Mouse (Mus musculus) thymus, postnatal 25 days (tissue): ENCODE results near the gene Tmem59.

Experiments
- DNase-seq: peaks from one replicate; pipeline ENCODE4 v3.0.0; 2022

Gene Tmem59

DNA sequence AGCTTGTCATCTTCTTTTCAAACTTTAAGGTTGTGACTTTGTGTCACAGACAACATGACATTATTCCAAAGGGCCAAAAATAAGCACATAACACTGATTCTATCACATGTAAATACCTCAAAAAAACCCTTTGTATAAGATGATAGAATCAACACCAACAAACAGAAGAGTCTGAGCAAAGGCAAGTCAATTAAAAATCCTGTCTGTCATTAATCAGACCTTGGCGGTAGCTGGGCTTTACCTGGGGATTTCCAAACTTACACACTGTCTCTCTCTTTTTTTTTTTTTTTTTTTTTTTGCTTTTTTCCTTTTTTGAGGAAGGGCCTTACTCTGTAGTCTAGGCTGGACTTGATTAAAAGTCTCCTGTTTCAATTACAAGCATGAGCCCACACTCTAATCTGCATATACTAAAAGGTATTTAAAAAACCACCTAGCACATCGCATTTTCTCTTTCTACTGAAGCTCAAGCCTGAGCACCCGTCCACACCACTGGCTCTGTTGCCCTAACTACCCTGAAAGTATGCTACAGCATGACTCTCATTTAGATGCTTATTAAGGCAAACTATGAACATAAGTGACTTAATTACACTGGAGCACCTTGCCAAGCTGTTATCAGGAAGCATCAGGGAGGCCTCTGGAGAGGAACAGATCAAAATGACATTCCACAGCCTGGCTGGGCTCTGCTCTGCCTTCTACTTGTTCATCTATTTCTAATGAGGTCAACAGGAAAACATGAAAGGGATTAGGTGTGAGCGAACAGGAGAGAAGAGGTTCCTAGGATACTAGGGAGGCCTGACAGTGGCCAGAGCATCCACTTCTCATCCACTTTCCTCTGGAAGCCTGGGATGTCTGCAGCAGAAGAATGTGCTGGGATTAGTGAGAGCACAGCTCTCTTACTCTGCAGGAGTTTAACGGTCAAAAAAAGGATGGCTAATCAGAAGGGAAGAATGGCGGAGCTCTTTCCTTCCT is 65.5 kb downstream of the Tmem59 start:
- DNase-seq, result no peak

DNA sequence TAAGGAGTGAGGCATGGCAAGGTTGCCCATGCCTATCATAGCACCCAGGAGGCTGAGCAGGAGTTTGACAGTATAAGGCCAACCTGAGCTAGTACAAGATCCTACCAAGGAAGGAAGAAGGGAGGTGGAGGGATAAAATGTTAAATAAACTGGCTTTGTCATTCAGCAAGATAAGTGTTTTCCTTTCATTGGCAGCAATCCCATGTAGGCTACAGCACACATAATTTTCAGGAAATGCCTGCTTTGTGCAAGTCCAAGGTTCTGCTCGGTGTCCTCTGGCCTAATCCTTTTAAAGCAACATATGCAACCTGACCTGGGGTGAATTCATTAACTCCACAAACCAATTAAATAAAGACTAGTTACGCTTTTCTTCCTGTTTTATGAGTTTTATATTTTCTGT is 67.2 kb downstream of the Tmem59 start:
- no peak for DNase-seq

DNA sequence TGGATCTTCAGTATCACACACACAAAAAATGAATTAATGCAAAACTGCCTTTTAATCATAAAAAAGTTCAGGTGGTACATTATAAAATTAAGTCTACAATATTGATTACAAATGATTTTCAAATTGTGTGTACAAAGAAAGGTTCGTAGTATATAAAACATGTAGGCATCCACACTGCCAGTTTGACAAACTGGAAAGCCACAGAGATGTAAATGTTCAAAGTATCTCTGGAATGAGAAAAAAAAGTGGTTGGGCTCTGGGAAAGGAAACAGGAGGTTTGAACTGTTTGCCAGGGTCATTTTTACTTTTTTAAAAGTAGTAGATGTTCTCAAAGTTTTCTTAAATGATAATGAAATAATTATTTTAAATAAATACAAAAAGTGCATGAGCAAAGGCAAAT is 67.8 kb downstream of the Tmem59 start:
- DNase-seq, result no peak

DNA sequence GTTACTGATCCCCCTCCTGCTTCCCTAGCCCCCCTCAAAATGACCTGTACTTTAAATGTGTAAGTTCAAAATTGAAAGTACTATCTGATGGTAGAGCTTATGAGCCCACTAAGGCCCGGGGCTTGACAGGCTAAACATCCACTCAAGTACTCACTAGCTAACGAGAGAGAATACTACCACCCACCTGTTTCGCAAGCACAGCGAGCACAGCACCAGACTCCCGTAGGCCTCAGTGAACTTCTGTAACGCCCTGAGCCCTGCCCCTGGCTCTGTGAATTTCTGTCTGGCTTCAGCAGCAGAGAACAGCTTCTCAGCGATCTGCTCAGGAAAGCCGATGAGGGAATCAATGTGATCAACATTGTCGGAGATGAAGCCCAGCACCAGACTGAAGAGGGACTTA is 68.9 kb downstream of the Tmem59 start:
- DNase-seq, result no peak

- no peak for DNase-seq
These were observed 69.9 kb downstream of the Tmem59 start for GRCm38 (mm10) chr4:107248061-107248460.

GRCm38 (mm10) chr4:107249471-107249870 is 71.3 kb downstream of the Tmem59 start:
- peak; percentile 76 for DNase-seq

DNA sequence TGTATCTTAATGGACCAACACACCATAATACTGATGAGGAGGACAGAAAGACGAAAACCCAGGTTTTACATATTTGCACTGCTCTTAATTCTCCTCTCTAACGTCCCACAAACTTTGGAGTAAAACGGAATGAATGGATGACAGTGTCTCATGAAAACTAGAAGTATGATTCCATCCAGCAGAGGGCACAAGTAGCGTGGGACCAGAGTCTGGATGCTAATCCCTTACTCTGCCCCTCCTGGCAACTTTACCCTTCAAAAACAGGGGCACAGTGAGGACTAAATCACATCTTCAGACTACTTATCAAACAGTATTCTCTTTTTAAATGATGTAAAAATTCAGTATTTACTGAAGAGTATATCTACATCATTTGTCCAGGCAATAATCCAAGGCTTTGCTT is 72.3 kb downstream of the Tmem59 start:
- peak; percentile 63 for DNase-seq
